Mouse (Mus musculus): Measurements from ENCODE around the gene Bean1. TPM values are rescaled to one million over a fixed set of nuclear protein-coding genes. Genes with fewer than 3 reads are reported as not detected.
A peak's percentile ranks its signal among the peaks of the same experiment; 100 is the strongest.

Gene Bean1
- polyA plus RNA-seq, 1 experiment, result 7.4 TPM

- Histone ChIP-seq H3K27ac (ENCODE audit: insufficient read depth, low read depth, low read length) (no peak overlapping the region), H3K4me3 (ENCODE audit: low read depth, low read length) (no peak overlapping the region), H3K4me1 (ENCODE audit: control insufficient read depth, insufficient read depth, insufficient read length, low read length) (no peaks in the 10 kb centered on the region), H3K27me3 (ENCODE audit: control insufficient read depth, insufficient read depth, low read length) (peaks cover 10% of the 10 kb centered on the region; the same call in 1 of the 2 replicates), H3K36me3 (ENCODE audit: control insufficient read depth, insufficient read depth, low read length) (peaks cover 9% of the 10 kb centered on the region; the same call in 1 of the 2 replicates)
- TF ChIP-seq POLR2A (IDR thresholded peaks at IDR 0.05; ENCODE audit: low read depth, low read length) (no peak), CTCF (IDR thresholded peaks at IDR 0.05; ENCODE audit: extremely low read depth, insufficient read length, insufficient replicate concordance, low read depth, low read length) (no peak)
- 82% methylated on average over 6 of the region's 6 CpGs for WGBS
These were observed 64.3 kb downstream of the Bean1 start for GRCm38 (mm10) chr8:104234573-104234972.

DNA sequence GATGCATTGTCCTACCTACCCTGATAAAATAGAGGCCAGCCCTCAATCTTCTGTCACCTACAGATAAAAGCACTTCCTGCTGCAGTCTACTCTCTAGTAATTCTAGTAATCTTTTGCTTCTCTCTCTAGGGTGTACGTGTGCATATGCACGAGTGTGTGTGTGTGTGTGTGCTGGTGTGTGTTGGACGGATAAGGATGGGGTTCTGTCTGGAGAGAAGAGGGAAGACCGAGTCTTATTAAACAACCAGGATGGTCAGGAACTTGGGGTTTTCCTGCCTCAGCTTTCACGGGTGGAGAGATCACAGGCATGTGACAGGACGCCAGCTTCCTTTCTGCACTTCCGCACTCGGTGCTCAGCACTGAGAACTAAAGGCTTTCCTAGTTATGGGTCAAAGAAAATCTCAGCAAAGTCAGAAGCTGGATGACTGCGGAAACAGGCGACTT lies 69.2 kb downstream of the Bean1 start:
- Histone ChIP-seq H3K27me3 (ENCODE audit: control insufficient read depth, insufficient read depth, low read length) (peaks cover 22% of the 10 kb centered on the region), H3K4me1 (ENCODE audit: control insufficient read depth, insufficient read depth, insufficient read length, low read length) (no peaks in the 10 kb centered on the region), H3K27ac (ENCODE audit: insufficient read depth, low read depth, low read length) (no peak overlapping the region), H3K4me3 (ENCODE audit: low read depth, low read length) (no peak overlapping the region), H3K36me3 (ENCODE audit: control insufficient read depth, insufficient read depth, low read length) (peaks cover 9% of the 10 kb centered on the region; the same call in 1 of the 2 replicates)
- TF ChIP-seq CTCF (IDR thresholded peaks at IDR 0.05; ENCODE audit: extremely low read depth, insufficient read length, insufficient replicate concordance, low read depth, low read length) (no peak), POLR2A (IDR thresholded peaks at IDR 0.05; ENCODE audit: low read depth, low read length) (no peak)
- 76% methylated on average over 10 of the region's 10 CpGs for WGBS

DNA sequence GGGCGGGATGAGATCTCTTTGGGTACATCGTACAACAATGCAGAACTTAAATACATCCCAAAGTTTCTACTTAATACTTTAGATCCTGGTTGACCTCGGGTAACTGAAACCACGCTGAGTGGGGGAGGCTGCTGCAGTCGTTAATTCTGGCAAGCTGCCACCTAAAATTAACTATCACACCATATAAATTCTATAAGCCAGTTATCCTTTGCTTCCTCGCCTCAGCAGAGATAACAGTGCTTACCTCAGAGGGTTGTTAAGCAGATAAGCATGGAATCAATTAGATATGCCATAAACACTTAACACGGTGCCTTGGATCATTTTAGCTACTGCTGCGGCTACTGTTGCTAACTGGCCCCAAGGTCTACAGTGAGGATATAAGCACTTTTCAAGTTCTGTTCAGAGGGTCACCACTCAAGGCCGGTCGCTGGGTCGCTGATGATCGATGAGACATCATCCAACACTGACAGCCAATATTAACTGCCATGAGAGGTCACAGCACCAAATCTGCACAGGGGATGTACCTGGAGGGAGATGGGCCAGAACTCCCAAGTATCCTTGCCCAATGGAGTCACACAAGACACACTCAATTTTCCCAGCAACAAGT lies 71.9 kb downstream of the Bean1 start:
- 33% methylated on average over 12 of the region's 12 CpGs for WGBS
- no peaks in the 10 kb centered on the region for H3K4me1 ChIP-seq (ENCODE audit: control insufficient read depth, insufficient read depth, insufficient read length, low read length)
- TF ChIP-seq POLR2A (IDR thresholded peaks at IDR 0.05; ENCODE audit: low read depth, low read length) (no peak), CTCF (IDR thresholded peaks at IDR 0.05; ENCODE audit: extremely low read depth, insufficient read length, insufficient replicate concordance, low read depth, low read length) (no peak)

DNA sequence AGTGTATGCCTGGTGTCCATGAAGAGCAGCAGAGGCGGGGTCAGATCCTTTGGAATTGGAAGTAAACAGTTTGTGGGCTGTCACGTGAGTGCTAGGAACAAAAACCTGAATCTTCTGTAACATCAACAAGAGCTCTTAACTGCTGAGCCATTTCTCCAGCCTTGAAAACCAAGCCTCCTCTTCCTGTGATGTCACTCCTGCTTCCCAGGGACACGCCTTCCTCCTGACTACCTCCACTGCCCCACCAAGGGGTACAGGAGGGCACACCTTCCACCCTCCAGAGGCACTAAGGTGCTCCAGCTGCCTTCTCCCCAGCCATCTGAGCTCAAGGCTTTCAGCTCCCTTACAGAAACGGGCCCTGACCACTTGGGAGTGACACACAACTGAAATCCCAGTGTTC lies 76.4 kb downstream of the Bean1 start:
- Histone ChIP-seq H3K4me1 (ENCODE audit: control insufficient read depth, insufficient read depth, insufficient read length, low read length) (peaks cover 2% of the 10 kb centered on the region), H3K27ac (ENCODE audit: insufficient read depth, low read depth, low read length) (peak overlapping the region; percentile 42), H3K27me3 (ENCODE audit: control insufficient read depth, insufficient read depth, low read length) (peaks cover 7% of the 10 kb centered on the region; the same call in 1 of the 2 replicates), H3K4me3 (ENCODE audit: low read depth, low read length) (no peak overlapping the region), H3K36me3 (ENCODE audit: control insufficient read depth, insufficient read depth, low read length) (no peaks in the 10 kb centered on the region)
- 78% methylated on average over 4 of the region's 4 CpGs for WGBS
- TF ChIP-seq POLR2A (IDR thresholded peaks at IDR 0.05; ENCODE audit: low read depth, low read length) (no peak), CTCF (IDR thresholded peaks at IDR 0.05; ENCODE audit: extremely low read depth, insufficient read length, insufficient replicate concordance, low read depth, low read length) (no peak)

More for the DNA sequence above, 71.9 kb downstream of the Bean1 start:
- Histone ChIP-seq H3K27ac (ENCODE audit: insufficient read depth, low read depth, low read length) (no peak overlapping the region), H3K4me3 (ENCODE audit: low read depth, low read length) (no peak overlapping the region), H3K27me3 (ENCODE audit: control insufficient read depth, insufficient read depth, low read length) (peaks cover 24% of the 10 kb centered on the region), H3K36me3 (ENCODE audit: control insufficient read depth, insufficient read depth, low read length) (peaks cover 7% of the 10 kb centered on the region; the same call in 1 of the 2 replicates)

DNA sequence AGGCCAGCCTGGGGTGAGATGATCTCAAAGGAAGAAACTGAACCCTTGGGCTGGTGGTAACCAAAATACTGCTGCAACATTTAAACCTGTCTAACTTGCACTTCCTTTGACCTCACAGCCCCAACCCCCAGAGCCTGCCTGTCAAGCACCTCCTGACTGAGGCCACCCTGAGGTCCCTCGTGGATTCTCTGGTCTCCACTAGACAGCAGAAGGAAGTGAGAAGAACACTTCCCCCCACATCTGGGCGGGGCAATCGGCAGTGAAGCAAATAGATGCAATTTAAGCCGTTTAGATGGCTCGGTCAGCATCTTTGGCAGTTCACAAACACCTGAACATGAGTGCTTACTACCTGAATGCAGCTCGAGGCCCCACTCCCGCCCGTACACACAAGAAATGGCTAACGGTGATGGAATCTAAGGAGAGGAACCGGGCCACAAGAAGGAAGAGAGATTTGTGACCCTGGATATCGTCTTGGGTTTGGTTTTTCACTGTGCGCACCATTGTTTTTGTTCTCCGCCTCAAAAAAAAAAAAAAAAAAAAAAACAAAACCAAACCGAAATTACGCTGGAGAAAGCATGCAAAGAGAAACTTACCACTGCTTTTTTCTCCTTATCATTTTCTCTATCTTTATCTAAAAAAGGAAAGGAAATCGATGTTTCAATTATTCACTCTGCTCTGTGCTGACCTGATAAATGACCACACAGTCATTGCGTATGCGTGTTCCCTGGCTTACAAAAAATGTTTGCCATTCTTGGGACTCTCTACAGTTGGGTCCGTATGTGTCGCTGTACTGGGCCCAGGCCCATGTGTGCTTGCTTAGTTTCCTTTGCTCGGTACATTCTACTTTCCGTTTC lies 77.0 kb downstream of the Bean1 start:
- Histone ChIP-seq H3K4me3 (ENCODE audit: low read depth, low read length) (peak overlapping the region; percentile 94), H3K27me3 (ENCODE audit: control insufficient read depth, insufficient read depth, low read length) (peaks cover 7% of the 10 kb centered on the region; the same call in 1 of the 2 replicates), H3K4me1 (ENCODE audit: control insufficient read depth, insufficient read depth, insufficient read length, low read length) (peaks cover 2% of the 10 kb centered on the region), H3K27ac (ENCODE audit: insufficient read depth, low read depth, low read length) (peak overlapping the region; percentile 66), H3K36me3 (ENCODE audit: control insufficient read depth, insufficient read depth, low read length) (no peaks in the 10 kb centered on the region)
- TF ChIP-seq CTCF (IDR thresholded peaks at IDR 0.05; ENCODE audit: extremely low read depth, insufficient read length, insufficient replicate concordance, low read depth, low read length) (no peak), POLR2A (IDR thresholded peaks at IDR 0.05; ENCODE audit: low read depth, low read length) (no peak)
- WGBS, result 54% methylated on average over 22 of the region's 22 CpGs

GRCm38 (mm10) chr8:104247908-104248275 lies 77.7 kb downstream of the Bean1 start:
- H3K27ac ChIP-seq (ENCODE audit: insufficient read depth, low read depth, low read length), result peak overlapping the region; percentile 53
- H3K4me3 ChIP-seq (ENCODE audit: low read depth, low read length), result peak overlapping the region; percentile 94
- WGBS, result 1% methylated on average over 11 of the region's 11 CpGs
- no peaks in the 10 kb centered on the region for H3K36me3 ChIP-seq (ENCODE audit: control insufficient read depth, insufficient read depth, low read length)
- peaks cover 3% of the 10 kb centered on the region; the same call in 1 of the 2 replicates for H3K27me3 ChIP-seq (ENCODE audit: control insufficient read depth, insufficient read depth, low read length)
- no peak for TF ChIP-seq POLR2A (IDR thresholded peaks at IDR 0.05; ENCODE audit: low read depth, low read length)
- no peak for TF ChIP-seq CTCF (IDR thresholded peaks at IDR 0.05; ENCODE audit: extremely low read depth, insufficient read length, insufficient replicate concordance, low read depth, low read length)
- H3K4me1 ChIP-seq (ENCODE audit: control insufficient read depth, insufficient read depth, insufficient read length, low read length), result peaks cover 2% of the 10 kb centered on the region

- peak within 1 kb of the TSS; percentile 66 for H3K27ac ChIP-seq (ENCODE audit: insufficient read depth, low read depth, low read length)
- WGBS, result 1% methylated on average over 28 of the region's 28 CpGs
- peak within 1 kb of the TSS; percentile 94 for H3K4me3 ChIP-seq (ENCODE audit: low read depth, low read length)
These were observed 78.0 kb downstream of the Bean1 start, which contains the start of gene Tk2 for GRCm38 (mm10) chr8:104248276-104248675. Gene Tk2, minus strand, starts transcription at chr8:104248558.

More at GRCm38 (mm10) chr8:104248276-104248675, 78.0 kb downstream of the Bean1 start, which contains the start of gene Tk2:
- Histone ChIP-seq H3K36me3 (ENCODE audit: control insufficient read depth, insufficient read depth, low read length) (no peaks in the 10 kb centered on the region), H3K4me1 (ENCODE audit: control insufficient read depth, insufficient read depth, insufficient read length, low read length) (peaks cover 2% of the 10 kb centered on the region), H3K27me3 (ENCODE audit: control insufficient read depth, insufficient read depth, low read length) (0 out of 2 replicates have a peak, but pooled peaks cover 2% of the 10 kb centered on the region)
- TF ChIP-seq POLR2A (IDR thresholded peaks at IDR 0.05; ENCODE audit: low read depth, low read length) (peak; percentile 83), CTCF (IDR thresholded peaks at IDR 0.05; ENCODE audit: extremely low read depth, insufficient read length, insufficient replicate concordance, low read depth, low read length) (no peak)

Data from small intestine, adult 2 months (tissue).